Mouse (Mus musculus): ENCODE results near the gene Rab3il1. TPM values are rescaled to one million over a fixed set of nuclear protein-coding genes. Genes with fewer than 3 reads are reported as not detected.

Gene Rab3il1
- total RNA-seq (2014; rRNA removed; ENCODE audit: low replicate concordance), result 16.3 and 27.4 TPM in 2 replicates
- 17.9 and 20.7 TPM in 2 replicates for polyA plus RNA-seq (2015; fragmentation: Nextera tagmentation; extraction: Ambion mirVana)

DNA sequence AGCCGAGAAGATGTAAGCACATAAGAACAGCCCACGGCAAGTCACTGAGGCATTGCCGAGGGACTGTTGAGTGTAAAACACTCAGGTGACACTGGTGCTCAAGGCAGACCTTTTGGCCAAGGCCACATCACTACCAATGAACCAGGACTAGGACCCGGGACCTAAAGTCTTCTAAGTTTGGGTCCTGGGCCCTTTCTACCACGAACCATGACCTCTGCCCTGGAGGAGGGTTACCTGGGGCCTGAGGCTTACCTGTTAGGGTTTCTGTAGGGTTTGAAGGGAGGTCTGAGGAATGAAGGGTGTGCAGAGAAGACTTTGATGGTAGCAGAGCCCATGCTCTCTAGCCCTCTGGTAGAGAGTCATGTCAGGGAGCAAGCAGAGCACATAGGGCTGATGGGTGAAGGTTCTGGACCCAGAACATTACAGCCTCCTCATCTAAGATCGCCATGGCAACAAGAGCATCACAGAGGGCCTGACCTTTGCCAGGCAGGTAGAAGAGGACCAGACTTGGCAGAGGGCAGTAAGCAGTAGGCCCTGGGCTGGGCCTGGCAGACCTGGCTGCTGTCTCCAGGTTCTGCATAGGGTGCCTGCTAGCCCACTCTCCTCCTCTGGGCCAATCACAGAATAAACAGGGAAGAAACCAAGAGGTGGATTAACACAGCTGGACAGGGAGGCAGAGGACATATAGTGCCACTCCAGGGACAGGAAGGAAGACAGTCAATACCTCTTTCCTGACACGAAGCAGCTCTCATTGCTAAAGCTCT is at the start of gene Rab3il1, which contains the start of gene Best1:
Gene Rab3il1 (plus strand): TSS at position 464 of the 764 bp plus-strand sequence.
Gene Best1 (minus strand): TSS at position 428 of the 764 bp plus-strand sequence.
- H3K27ac ChIP-seq (ENCODE audit: low read depth), result no peak within 1 kb of the TSS
- 67% methylated on average over 7 of the region's 7 CpGs for WGBS
- no peak for ATAC-seq (ENCODE audit: insufficient read depth, low read depth)
- no peaks in the 10 kb centered on the region for H3K27me3 ChIP-seq (ENCODE audit: control insufficient read depth, insufficient read depth, low read length)
- H3K9me3 ChIP-seq (replicated peaks; ENCODE audit: control insufficient read depth, low read length), result no peaks in the 10 kb centered on the region
- DNase-seq (ENCODE audit: low spot score), result no peak
- no peaks in the 10 kb centered on the region for H3K4me1 ChIP-seq (ENCODE audit: control insufficient read depth, insufficient read depth)
- H3K4me3 ChIP-seq (ENCODE audit: low read depth, low read length), result no peak within 1 kb of the TSS
- TF ChIP-seq EP300 (IDR thresholded peaks at IDR 0.05; ENCODE audit: low read depth) (no peak), CTCF (IDR thresholded peaks at IDR 0.05; ENCODE audit: low read depth) (no peak)
- H3K4me2 ChIP-seq (ENCODE audit: low read depth, low read length), result no peak within 1 kb of the TSS
- H3K9ac ChIP-seq (replicated peaks; ENCODE audit: low read depth, low read length), result no peak within 1 kb of the TSS
- no peaks in the 10 kb centered on the region for H3K36me3 ChIP-seq (replicated peaks; ENCODE audit: control insufficient read depth, insufficient read depth, low read length)

DNA sequence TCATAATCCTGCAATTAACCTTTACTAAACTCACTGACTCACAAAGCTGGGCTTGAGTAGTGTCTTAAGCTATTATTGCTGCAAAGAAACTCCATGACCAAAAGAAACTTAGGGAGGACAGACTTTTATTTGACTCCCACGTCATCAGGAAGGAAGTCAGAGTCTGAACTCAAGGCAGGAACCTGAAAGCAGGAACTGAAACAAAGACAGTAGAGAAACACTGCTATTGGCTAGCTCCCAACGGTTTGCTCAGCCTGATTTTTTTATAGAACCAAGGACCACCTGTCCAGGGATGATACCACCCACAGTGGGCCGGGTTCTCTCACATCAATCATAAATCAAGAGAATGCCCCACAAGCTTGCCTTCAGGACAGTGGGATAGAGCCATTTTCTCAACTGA is 49.1 kb upstream of the Rab3il1 start:
- H3K27me3 ChIP-seq (ENCODE audit: control insufficient read depth, insufficient read depth, low read length), result no peaks in the 10 kb centered on the region
- no peak overlapping the region for H3K27ac ChIP-seq (ENCODE audit: low read depth)
- no peak overlapping the region for H3K9ac ChIP-seq (replicated peaks; ENCODE audit: low read depth, low read length)
- peaks cover 7% of the 10 kb centered on the region for H3K9me3 ChIP-seq (replicated peaks; ENCODE audit: control insufficient read depth, low read length)
- H3K4me2 ChIP-seq (ENCODE audit: low read depth, low read length), result no peak overlapping the region
- ATAC-seq (ENCODE audit: insufficient read depth, low read depth) (no peak), DNase-seq (ENCODE audit: low spot score) (no peak)
- WGBS, result 60% methylated on average over 3 of the region's 3 CpGs
- H3K36me3 ChIP-seq (replicated peaks; ENCODE audit: control insufficient read depth, insufficient read depth, low read length), result no peaks in the 10 kb centered on the region
- no peak for TF ChIP-seq CTCF (IDR thresholded peaks at IDR 0.05; ENCODE audit: low read depth)
- TF ChIP-seq EP300 (IDR thresholded peaks at IDR 0.05; ENCODE audit: low read depth), result no peak
- no peak overlapping the region for H3K4me3 ChIP-seq (ENCODE audit: low read depth, low read length)
- H3K4me1 ChIP-seq (ENCODE audit: control insufficient read depth, insufficient read depth), result peaks cover 12% of the 10 kb centered on the region; the same call in 1 of the 2 replicates

DNA sequence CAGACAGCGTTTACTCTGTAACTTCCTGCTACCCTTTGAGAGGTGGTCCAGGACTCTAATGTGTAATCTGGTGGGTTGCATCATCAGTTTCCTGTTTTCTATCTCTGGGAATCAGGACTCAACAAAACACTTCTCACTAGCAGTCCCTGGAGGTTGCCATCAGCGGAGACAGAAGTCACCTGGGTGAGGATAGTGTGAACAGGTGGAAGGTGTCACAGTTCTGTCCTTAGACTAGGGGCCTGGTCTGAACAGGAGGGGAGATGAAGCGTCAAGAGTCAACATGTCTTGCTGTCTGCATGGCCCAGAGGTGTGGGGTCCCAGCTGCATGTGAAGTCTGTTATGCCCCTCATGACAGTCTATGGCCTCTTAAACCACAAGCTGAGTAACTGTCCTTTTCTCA is 48.6 kb upstream of the Rab3il1 start:
- 81% methylated on average over 3 of the region's 3 CpGs for WGBS
- ATAC-seq (ENCODE audit: insufficient read depth, low read depth), result no peak
- Histone ChIP-seq H3K4me3 (ENCODE audit: low read depth, low read length) (no peak overlapping the region), H3K9me3 (replicated peaks; ENCODE audit: control insufficient read depth, low read length) (peaks cover 7% of the 10 kb centered on the region), H3K27me3 (ENCODE audit: control insufficient read depth, insufficient read depth, low read length) (no peaks in the 10 kb centered on the region), H3K4me2 (ENCODE audit: low read depth, low read length) (no peak overlapping the region), H3K9ac (replicated peaks; ENCODE audit: low read depth, low read length) (no peak overlapping the region), H3K4me1 (ENCODE audit: control insufficient read depth, insufficient read depth) (peaks cover 12% of the 10 kb centered on the region; the same call in 1 of the 2 replicates), H3K36me3 (replicated peaks; ENCODE audit: control insufficient read depth, insufficient read depth, low read length) (no peaks in the 10 kb centered on the region), H3K27ac (ENCODE audit: low read depth) (no peak overlapping the region)
- DNase-seq (ENCODE audit: low spot score), result no peak
- TF ChIP-seq CTCF (IDR thresholded peaks at IDR 0.05; ENCODE audit: low read depth), result no peak
- TF ChIP-seq EP300 (IDR thresholded peaks at IDR 0.05; ENCODE audit: low read depth), result no peak

DNA sequence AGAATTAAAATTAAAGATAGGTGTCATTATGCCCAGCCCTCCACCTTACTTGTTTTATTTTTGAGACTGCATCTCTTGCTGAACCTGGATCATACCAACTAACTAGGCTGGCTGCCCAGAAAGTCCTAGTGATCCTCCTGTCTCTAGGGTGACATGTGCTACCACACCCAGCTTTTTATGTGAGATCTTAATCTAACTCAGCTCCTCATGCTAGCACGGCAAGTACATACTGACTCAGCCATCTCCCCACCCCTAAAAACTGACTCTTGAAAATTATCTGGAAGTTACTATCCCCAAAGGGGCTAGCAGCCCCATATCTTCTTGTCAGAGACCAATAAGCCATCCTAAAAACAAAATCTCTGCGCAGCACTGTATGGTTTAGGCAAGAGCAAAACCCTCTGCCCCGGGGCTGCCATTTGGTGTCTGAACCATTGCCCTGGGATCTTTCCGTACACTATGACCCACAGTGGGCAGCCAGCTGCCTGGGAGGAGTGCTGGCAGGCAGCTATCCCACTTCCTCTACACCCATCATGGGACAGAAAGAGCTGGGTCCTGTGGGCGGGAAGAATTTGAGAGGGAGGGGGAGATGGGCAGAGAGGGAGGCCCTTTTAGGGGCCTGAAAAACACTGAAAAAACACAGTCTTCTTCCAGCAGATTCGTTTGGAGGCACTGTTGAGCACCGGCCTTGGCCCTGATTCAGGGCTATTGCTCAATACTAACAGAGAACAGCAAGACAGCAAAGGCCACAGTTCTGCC is 47.2 kb upstream of the Rab3il1 start:
- Histone ChIP-seq H3K9me3 (replicated peaks; ENCODE audit: control insufficient read depth, low read length) (peaks cover 7% of the 10 kb centered on the region), H3K4me1 (ENCODE audit: control insufficient read depth, insufficient read depth) (peaks cover 12% of the 10 kb centered on the region; the same call in 1 of the 2 replicates), H3K27ac (ENCODE audit: low read depth) (peak overlapping the region; percentile 70), H3K4me2 (ENCODE audit: low read depth, low read length) (no peak overlapping the region), H3K27me3 (ENCODE audit: control insufficient read depth, insufficient read depth, low read length) (no peaks in the 10 kb centered on the region), H3K4me3 (ENCODE audit: low read depth, low read length) (no peak overlapping the region), H3K9ac (replicated peaks; ENCODE audit: low read depth, low read length) (no peak overlapping the region), H3K36me3 (replicated peaks; ENCODE audit: control insufficient read depth, insufficient read depth, low read length) (no peaks in the 10 kb centered on the region)
- DNase-seq (ENCODE audit: low spot score), result peak; percentile 77
- TF ChIP-seq EP300 (IDR thresholded peaks at IDR 0.05; ENCODE audit: low read depth) (no peak), CTCF (IDR thresholded peaks at IDR 0.05; ENCODE audit: low read depth) (no peak)
- peak; percentile 82 for ATAC-seq (ENCODE audit: insufficient read depth, low read depth)
- 22% methylated on average over 7 of the region's 7 CpGs for whole genome bisulfite sequencing

DNA sequence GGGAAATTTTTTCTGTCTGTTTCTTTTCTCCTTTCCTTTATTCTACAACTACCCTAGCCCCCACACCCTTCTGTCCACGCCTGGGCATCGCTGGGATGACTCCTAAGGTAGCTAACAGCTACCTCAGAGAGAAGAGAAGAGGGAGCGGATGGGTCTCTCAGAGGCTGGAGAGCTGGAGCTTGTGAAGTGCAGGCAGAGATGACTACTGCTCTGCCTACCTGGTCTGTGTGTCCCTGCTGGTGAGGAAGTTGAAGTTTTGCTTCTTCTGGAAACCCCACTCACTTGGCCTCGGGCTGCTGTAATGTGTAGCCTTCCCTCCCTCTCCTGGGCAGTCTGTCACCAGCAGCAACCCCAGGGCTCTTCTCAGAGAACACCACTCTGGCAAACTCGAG is 46.7 kb upstream of the Rab3il1 start:
- 36% methylated on average over 5 of the region's 5 CpGs for WGBS
- peak overlapping the region; percentile 70 for H3K27ac ChIP-seq (ENCODE audit: low read depth)
- no peak overlapping the region for H3K9ac ChIP-seq (replicated peaks; ENCODE audit: low read depth, low read length)
- H3K4me3 ChIP-seq (ENCODE audit: low read depth, low read length), result no peak overlapping the region
- peaks cover 12% of the 10 kb centered on the region; the same call in 1 of the 2 replicates for H3K4me1 ChIP-seq (ENCODE audit: control insufficient read depth, insufficient read depth)
- H3K9me3 ChIP-seq (replicated peaks; ENCODE audit: control insufficient read depth, low read length), result peaks cover 5% of the 10 kb centered on the region
- DNase-seq (ENCODE audit: low spot score) (no peak), ATAC-seq (ENCODE audit: insufficient read depth, low read depth) (peak; percentile 55; the same call in 1 of the 2 replicates)
- TF ChIP-seq EP300 (IDR thresholded peaks at IDR 0.05; ENCODE audit: low read depth), result no peak
- TF ChIP-seq CTCF (IDR thresholded peaks at IDR 0.05; ENCODE audit: low read depth), result 0 out of 2 replicates have a peak, but pooled peaks have one; percentile 7
- H3K27me3 ChIP-seq (ENCODE audit: control insufficient read depth, insufficient read depth, low read length), result no peaks in the 10 kb centered on the region
- no peaks in the 10 kb centered on the region for H3K36me3 ChIP-seq (replicated peaks; ENCODE audit: control insufficient read depth, insufficient read depth, low read length)
- no peak overlapping the region for H3K4me2 ChIP-seq (ENCODE audit: low read depth, low read length)

All from heart, postnatal 0 days (tissue).